Mouse (Mus musculus): ENCODE data around the gene Krtap4-1. TPM values are rescaled to one million over a fixed set of nuclear protein-coding genes. Genes with fewer than 3 reads are reported as not detected.

Krtap4-1 gene
- polyA plus RNA-seq (2021; fragmentation: Nextera tagmentation): not detected in 2 replicates
- long read RNA-seq, experiment 1: 0 reads
- long read RNA-seq, experiment 2: 0 reads

DNA sequence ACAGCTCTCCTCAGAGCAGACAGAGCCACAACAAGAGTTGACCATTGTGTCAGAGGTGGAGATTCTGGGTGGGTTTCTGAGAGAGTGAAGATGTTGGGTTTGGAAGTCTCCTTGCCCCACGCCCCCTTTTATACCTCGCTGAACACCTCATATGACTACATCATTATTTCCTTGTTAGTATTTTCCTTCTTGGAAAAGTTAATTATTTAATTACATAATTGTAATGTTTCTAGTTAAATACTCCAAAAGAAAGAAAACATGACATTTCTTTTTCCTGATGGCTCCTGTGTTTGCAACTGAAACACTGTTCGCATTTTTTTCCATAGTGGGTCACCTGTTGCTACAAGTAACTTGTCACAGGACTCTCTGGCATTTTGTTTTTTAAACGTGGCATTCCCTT is at the start of gene Krtap4-1:
Gene Krtap4-1 (minus strand): TSS at position 101 of the 400 bp plus-strand sequence.

DNA sequence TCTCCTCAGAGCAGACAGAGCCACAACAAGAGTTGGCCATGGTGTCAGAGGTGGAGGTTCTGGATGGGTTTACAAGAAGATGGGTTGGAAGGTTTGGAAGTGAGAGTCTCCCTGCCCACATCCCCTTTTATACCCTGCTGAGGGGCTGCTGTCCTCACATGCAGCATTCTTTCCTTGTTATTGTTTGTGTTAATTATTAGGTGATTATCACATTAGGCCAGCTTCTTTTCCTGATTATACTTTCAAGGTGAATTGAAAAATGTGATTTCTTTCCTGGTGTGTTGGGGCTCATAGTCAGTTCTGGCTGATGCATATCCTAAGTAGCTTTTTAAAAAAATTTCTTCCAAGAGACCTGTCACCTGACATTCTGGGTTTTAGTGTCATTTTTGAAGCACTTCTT is 37.8 kb upstream of the Krtap4-1 start, which contains the start of gene Krtap4-6:
Gene Krtap4-6 (minus strand): TSS at position 101 of the 400 bp plus-strand sequence.

DNA sequence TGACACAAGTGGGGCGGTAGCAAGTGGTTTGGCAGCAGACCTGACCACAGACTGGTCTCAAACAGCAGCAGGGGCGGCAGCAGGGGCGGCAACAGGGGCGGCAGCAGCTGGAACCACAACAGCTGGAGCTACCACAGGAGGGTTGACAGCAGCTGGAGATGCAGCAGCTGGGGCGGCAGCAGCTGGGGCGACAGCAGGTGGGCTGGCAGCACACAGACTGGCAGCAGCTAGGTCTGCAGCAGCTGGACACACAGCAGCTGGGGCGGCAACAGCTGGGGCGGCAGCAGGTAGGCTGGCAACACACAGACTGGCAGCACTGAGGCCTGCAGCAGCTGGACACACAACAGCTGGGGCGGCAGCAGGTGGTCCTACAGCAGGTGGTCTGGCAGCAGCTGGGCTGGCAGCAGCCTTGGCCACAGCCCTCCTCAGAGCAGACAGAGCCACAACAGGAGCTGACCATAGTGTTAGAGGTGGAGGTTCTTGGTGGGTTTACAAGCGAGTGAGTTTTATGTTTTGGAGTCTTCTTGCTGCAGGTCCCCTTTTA is 30.5 kb upstream of the Krtap4-1 start, which contains the start of gene Gm11563:
Gene Gm11563 (minus strand): TSS at position 494 of the 544 bp plus-strand sequence.

DNA sequence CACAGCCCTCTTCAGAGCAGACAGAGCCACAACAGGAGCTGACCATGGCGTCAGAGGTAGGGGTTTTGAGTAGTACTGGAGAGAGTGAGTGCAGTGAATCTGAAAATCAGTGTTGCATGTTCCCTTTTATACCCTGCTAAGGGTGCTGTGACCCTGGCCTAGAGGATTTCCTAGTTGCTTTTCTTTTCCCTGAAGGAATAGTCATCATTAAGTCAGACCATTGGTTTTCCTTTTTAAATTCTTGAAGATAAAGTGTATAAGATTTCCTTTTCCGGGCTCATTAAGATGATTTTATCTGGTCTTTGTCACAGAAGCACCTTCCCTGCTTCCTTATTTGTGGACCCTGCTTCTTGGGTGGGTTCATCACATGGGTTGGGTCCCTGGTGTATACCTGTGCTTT is 22.1 kb upstream of the Krtap4-1 start, which contains the start of gene Gm11555:
Gene Gm11555 (minus strand): TSS at position 101 of the 400 bp plus-strand sequence.

DNA sequence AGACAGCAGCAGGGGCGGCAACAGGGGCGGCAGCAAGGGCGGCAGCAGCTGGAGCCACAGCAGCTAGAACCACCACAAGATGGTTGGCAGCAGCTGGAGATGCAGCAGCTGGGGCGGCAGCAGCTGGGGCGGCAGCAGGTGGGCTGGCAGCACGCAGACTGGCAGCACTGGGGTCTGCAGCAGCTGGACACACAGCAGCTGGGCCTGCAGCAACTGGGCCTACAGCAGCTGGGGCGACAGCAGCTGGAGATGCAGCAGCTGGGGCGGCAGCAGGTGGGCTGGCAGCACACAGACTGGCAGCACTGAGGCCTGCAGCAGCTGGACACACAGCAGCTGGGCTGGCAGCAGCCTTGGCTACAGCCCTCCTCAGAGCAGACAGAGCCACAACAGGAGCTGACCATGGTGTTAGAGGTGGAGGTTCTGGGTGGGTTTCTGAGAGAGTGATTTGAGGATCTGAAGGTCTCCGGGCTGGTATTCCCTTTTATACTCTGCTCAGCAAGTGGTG is 15.6 kb upstream of the Krtap4-1 start, which contains the start of gene Krtap4-7:
Gene Krtap4-7 (minus strand): TSS at position 455 of the 505 bp plus-strand sequence.

DNA sequence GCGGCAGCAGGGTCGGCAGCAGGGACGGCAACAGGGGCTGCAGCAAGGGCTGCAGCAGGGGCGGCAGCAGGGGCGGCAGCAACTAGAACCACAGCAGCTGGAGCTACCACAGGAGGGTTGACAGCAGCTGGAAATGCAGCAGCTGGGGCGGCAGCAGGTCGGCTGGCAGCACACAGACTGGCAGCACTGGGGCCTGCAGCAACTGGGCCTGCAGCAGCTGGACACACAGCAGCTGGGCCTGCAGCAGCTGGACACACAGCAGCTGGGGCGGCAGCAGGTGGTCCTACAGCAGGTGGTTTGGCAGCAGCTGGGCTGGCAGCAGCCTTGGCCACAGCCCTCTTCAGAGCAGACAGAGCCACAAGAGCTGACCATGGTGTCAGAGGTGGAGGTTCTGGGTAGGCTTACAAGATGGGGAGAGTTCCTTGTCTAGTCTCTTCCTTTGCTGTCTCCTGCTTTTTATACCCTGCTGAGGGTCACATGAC is 6.7 kb upstream of the Krtap4-1 start, which contains the start of gene Krtap4-2:
Gene Krtap4-2 (minus strand): TSS at position 432 of the 482 bp plus-strand sequence.

DNA sequence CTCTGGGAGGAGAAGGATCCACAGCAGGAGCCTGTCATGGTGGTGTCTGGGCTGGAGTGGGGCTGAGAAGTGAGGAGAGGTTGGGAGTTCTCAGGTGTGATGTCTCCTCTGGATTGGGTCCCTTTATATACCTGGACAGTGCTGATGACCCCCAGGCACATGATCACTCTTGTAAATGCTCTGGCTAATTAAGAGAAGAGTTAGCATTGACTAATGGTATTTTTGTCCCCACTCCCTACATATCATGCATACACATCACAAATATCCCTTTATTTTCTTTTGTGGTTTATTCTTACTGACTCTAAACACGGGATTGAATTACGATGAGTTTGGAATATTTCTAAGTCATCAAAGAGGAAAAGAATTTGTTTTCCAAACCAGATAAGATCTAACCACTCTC is 7.7 kb downstream of the Krtap4-1 start, which contains the start of gene Gm11562:
Gene Gm11562 (minus strand): TSS at position 101 of the 400 bp plus-strand sequence.

DNA sequence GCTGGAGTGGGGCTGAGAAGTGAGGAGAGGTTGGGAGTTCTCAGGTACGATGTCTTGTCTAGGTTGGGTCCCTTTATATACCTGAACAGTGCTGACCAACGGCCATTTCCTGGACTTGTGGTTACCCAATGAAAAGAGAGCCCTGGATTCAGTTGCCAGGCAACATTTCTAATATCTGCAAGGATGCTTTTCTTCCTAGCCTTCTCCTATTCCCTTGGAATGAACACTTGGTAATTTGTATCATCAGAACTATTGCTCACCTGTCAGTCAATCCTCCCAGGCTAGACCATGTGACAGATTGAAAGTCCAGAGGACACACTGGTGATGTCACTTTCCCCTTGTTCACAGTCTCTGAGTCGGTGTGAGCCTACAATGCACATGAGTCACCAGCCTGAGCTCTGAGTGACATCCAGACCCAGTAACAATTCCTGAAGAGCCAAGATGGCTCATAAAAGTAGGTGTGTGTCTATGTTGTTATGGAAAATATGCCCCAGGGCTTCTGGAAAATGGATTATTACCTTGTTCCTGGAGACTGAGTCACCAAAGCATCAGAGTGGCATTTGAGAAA is 13.2 kb downstream of the Krtap4-1 start, which contains the start of gene Krtap2-4:
Gene Krtap2-4 (minus strand): TSS at position 51 of the 568 bp plus-strand sequence.

DNA sequence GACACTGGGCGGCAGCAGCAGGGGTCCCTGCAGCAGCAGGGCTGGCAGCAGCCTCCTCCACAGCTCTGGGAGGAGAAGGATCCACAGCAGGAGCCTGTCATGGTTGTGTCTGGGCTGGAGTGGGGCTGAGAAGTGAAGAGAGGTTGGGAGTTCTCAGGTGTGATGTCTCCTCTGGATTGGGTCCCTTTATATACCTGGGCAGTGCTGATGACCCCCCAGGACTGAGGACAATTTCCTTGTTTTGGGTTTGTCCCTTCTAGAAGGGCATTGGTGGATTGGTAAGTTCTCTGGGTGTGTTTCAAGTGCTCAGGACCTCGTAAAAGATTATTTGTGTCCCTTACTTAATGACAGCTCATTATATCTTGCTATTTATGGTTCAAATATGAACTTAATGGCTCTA is 17.9 kb downstream of the Krtap4-1 start, which contains the start of gene Gm11937:
Gene Gm11937 (minus strand): TSS at position 101 of the 400 bp plus-strand sequence.

DNA sequence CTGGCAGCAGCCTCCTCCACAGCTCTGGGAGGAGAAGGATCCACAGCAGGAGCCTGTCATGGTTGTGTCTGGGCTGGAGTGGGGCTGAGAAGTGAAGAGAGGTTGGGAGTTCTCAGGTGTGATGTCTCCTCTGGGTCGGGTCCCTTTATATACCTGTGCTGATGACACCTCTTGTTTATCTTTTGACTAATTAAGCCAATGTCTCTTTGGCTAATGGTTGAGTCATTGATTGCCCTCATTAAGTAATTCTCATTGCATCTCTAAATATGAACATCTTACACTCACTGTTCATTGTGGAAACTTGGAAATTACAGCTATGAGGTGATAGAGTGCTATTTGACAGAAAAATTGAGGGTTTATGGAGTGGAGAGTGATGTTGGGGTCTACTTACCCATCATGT is 24.8 kb downstream of the Krtap4-1 start, which contains the start of gene Gm11938:
Gene Gm11938 (minus strand): TSS at position 101 of the 400 bp plus-strand sequence.

DNA sequence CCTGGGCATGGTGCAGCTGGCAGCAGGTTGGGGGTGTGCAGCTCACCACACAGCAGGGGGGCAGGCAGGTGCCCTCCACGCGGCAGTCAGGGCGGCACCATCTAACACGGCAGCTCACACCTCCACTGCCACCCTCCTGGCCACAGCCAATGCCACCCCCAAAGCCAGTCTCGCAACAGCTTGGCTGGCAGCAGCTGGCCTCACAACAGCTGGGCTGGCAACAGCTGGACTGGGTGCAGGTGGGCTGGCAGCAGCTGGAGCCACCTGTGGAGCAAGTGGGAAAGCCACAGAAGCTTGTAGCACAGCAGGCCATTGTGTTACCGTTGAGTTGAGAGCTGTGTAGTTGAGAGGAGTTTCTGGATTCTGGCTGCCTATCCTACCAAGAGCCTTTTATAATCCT is 30.3 kb downstream of the Krtap4-1 start, which contains the start of gene Krtap9-3:
Gene Krtap9-3 (minus strand): TSS at position 364 of the 400 bp plus-strand sequence.

DNA sequence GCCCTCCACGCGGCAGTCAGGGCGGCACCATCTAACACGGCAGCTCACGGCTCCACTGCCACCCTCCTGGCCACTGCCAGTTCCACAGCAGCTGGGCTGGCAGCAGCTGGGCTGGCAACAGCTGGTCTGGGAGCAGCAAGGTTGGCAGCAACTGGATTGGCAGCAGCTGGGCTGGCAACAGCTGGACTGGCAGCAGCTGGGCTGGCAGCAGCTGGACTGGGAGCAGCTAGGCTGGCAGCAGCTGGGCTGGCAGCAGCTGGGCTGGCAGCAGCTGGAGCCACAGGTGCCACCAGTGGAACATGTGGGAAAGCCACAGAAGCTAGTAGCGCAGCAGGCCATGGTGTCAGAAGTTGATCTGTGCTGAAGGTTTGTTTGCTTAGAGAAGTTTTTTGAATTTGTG is 37.1 kb downstream of the Krtap4-1 start, which contains the start of gene Krtap1-3:
Gene Krtap1-3 (minus strand): TSS at position 359 of the 400 bp plus-strand sequence.

DNA sequence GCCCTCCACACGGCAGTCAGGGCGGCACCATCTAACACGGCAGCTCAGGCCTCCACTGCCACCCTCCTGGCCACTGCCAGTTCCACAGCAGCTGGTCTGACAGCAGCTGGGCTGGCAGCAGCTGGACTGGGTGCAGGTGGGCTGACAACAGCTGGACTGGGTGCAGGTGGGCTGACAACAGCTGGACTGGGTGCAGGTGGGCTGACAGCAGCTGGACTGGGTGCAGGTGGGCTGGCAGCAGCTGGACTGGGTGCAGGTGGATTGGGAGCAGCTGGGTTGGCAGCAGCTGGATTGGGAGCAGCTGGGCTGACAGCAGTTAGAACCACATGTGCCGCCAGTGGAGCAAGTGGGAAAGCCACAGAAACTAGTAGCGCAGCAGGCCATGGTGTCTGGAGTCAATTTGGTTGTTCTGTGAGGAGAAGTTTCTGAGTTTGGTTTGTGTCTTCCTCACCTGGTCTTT is 44.8 kb downstream of the Krtap4-1 start, which contains the start of gene Krtap1-4:
Gene Krtap1-4 (minus strand): TSS at position 410 of the 460 bp plus-strand sequence.

DNA sequence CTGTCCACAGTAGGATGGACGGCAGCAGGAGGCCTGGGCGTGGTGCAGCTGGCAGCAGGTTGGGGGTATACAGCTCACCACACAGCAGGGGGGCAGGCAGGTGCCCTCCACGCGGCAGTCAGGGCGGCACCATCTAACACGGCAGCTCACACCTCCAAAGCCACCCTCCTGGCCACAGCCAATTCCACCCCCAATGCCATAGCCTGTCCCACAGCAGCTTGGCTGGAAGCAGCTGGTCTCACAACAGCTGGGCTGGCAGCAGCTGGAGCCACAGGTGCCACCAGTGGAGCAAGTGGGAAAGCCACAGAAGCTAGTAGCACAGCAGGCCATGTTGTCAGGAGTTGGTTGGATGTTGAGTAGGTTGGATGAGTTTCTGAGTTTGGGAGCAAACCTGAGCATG is 47.4 kb downstream of the Krtap4-1 start, which contains the start of gene Krtap1-5:
Gene Krtap1-5 (minus strand): TSS at position 381 of the 400 bp plus-strand sequence.

Other genes starting within 250 kb of the Krtap4-1 start
- gene Krt10, start 238.9 kb downstream of the Krtap4-1 start, polyA plus RNA-seq (2021; fragmentation: Nextera tagmentation): 42.1 and 46.5 TPM in 2 replicates
- 5.2 and 6.6 TPM in 2 replicates for gene Krt12, start 206.0 kb downstream of the Krtap4-1 start, polyA plus RNA-seq (2021; fragmentation: Nextera tagmentation)
- gene Krt20, start 190.1 kb downstream of the Krtap4-1 start, polyA plus RNA-seq (2021; fragmentation: Nextera tagmentation): not detected in 2 replicates
- 0.97 TPM in 1 of 2 replicates, not detected in the other for gene Krt23, start 135.1 kb downstream of the Krtap4-1 start, polyA plus RNA-seq (2021; fragmentation: Nextera tagmentation)
- not detected in 2 replicates for gene Krt39, start 106.9 kb downstream of the Krtap4-1 start, polyA plus RNA-seq (2021; fragmentation: Nextera tagmentation)
- not detected in 2 replicates for gene Krt40, start 85.1 kb downstream of the Krtap4-1 start, polyA plus RNA-seq (2021; fragmentation: Nextera tagmentation)
- not detected in 2 replicates for gene Krtap3-3, start 77.4 kb downstream of the Krtap4-1 start, polyA plus RNA-seq (2021; fragmentation: Nextera tagmentation)
- gene Krtap3-2, start 71.4 kb downstream of the Krtap4-1 start, polyA plus RNA-seq (2021; fragmentation: Nextera tagmentation): not detected in 2 replicates
- not detected in 2 replicates for gene Gm11939, start 68.8 kb downstream of the Krtap4-1 start, polyA plus RNA-seq (2021; fragmentation: Nextera tagmentation)
- not detected in 2 replicates for gene Krtap3-1, start 61.6 kb downstream of the Krtap4-1 start, polyA plus RNA-seq (2021; fragmentation: Nextera tagmentation)
- gene Krtap1-5, start 47.2 kb downstream of the Krtap4-1 start, polyA plus RNA-seq (2021; fragmentation: Nextera tagmentation): not detected in 2 replicates
- gene Krtap1-4, start 44.6 kb downstream of the Krtap4-1 start, polyA plus RNA-seq (2021; fragmentation: Nextera tagmentation): not detected in 2 replicates
- not detected in 2 replicates for gene Krtap1-3, start 36.9 kb downstream of the Krtap4-1 start, polyA plus RNA-seq (2021; fragmentation: Nextera tagmentation)
- not detected in 2 replicates for gene Krtap9-3, start 30.1 kb downstream of the Krtap4-1 start, polyA plus RNA-seq (2021; fragmentation: Nextera tagmentation)
- not detected in 2 replicates for gene Gm11938, start 24.9 kb downstream of the Krtap4-1 start, polyA plus RNA-seq (2021; fragmentation: Nextera tagmentation)
- gene Gm11937, start 18.0 kb downstream of the Krtap4-1 start, polyA plus RNA-seq (2021; fragmentation: Nextera tagmentation): not detected in 2 replicates
- gene Krtap2-4, start 13.4 kb downstream of the Krtap4-1 start, polyA plus RNA-seq (2021; fragmentation: Nextera tagmentation): not detected in 2 replicates
- not detected in 2 replicates for gene Gm11562, start 7.8 kb downstream of the Krtap4-1 start, polyA plus RNA-seq (2021; fragmentation: Nextera tagmentation)
- gene Krtap4-2, start 6.8 kb upstream of the Krtap4-1 start, polyA plus RNA-seq (2021; fragmentation: Nextera tagmentation): not detected in 2 replicates
- not detected in 2 replicates for gene Krtap4-7, start 15.9 kb upstream of the Krtap4-1 start, polyA plus RNA-seq (2021; fragmentation: Nextera tagmentation)
- gene Gm11555, start 22.0 kb upstream of the Krtap4-1 start, polyA plus RNA-seq (2021; fragmentation: Nextera tagmentation): not detected in 2 replicates
- not detected in 2 replicates for gene Gm11563, start 30.7 kb upstream of the Krtap4-1 start, polyA plus RNA-seq (2021; fragmentation: Nextera tagmentation)
- not detected in 2 replicates for gene Krtap4-6, start 37.7 kb upstream of the Krtap4-1 start, polyA plus RNA-seq (2021; fragmentation: Nextera tagmentation)
- not detected in 2 replicates for gene Gm14190, start 62.5 kb upstream of the Krtap4-1 start, polyA plus RNA-seq (2021; fragmentation: Nextera tagmentation)
- gene Gm14180, start 106.1 kb upstream of the Krtap4-1 start, polyA plus RNA-seq (2021; fragmentation: Nextera tagmentation): not detected in 2 replicates
- gene Gm11595, start 144.7 kb upstream of the Krtap4-1 start, polyA plus RNA-seq (2021; fragmentation: Nextera tagmentation): not detected in 2 replicates
- not detected in 2 replicates for gene Krtap4-8, start 152.5 kb upstream of the Krtap4-1 start, polyA plus RNA-seq (2021; fragmentation: Nextera tagmentation)
- gene Krtap4-9, start 157.0 kb upstream of the Krtap4-1 start, polyA plus RNA-seq (2021; fragmentation: Nextera tagmentation): not detected in 2 replicates
- not detected in 2 replicates for gene Gm11596, start 165.2 kb upstream of the Krtap4-1 start, polyA plus RNA-seq (2021; fragmentation: Nextera tagmentation)
- not detected in 2 replicates for gene Gm11569, start 170.7 kb upstream of the Krtap4-1 start, polyA plus RNA-seq (2021; fragmentation: Nextera tagmentation)
- gene Gm11554, start 176.2 kb upstream of the Krtap4-1 start, polyA plus RNA-seq (2021; fragmentation: Nextera tagmentation): not detected in 2 replicates
- gene Krtap4-13, start 181.7 kb upstream of the Krtap4-1 start, polyA plus RNA-seq (2021; fragmentation: Nextera tagmentation): not detected in 2 replicates
- gene Gm11564, start 187.4 kb upstream of the Krtap4-1 start, polyA plus RNA-seq (2021; fragmentation: Nextera tagmentation): not detected in 2 replicates
- gene 2300003K06Rik, start 209.8 kb upstream of the Krtap4-1 start, polyA plus RNA-seq (2021; fragmentation: Nextera tagmentation): not detected in 2 replicates
- gene Krtap4-16, start 223.4 kb upstream of the Krtap4-1 start, polyA plus RNA-seq (2021; fragmentation: Nextera tagmentation): not detected in 2 replicates
- not detected in 2 replicates for gene Gm11568, start 229.7 kb upstream of the Krtap4-1 start, polyA plus RNA-seq (2021; fragmentation: Nextera tagmentation)
- not detected in 2 replicates for gene Gm11559, start 236.2 kb upstream of the Krtap4-1 start, polyA plus RNA-seq (2021; fragmentation: Nextera tagmentation)
- not detected in 2 replicates for gene Krtap9-1, start 245.2 kb upstream of the Krtap4-1 start, polyA plus RNA-seq (2021; fragmentation: Nextera tagmentation)